Mouse (Mus musculus) G1E (cell line): ENCODE results near the gene Cacnb1. TPM values are rescaled to one million over a fixed set of nuclear protein-coding genes. Genes with fewer than 3 reads are reported as not detected.

Experiments
- ATAC-seq: 2 replicates; pipeline ENCODE4 v1.8.0; 2016; ENCODE audit warnings: mild to moderate bottlenecking; ENCODE audit not compliant: insufficient number of reproducible peaks, poor library complexity, low FRiP score, severe bottlenecking; ENCODE audit errors: extremely low read depth
- DNase-seq: peaks from one replicate; pipeline ENCODE4 v3.0.0; 2012; ENCODE audit warnings: low spot score
- H3K27me3 ChIP-seq: 2 replicates; pipeline ENCODE4 v1.6.1; 2012; ENCODE audit warnings: mild to moderate bottlenecking, low read length, inconsistent platforms; ENCODE audit not compliant: insufficient read depth
- H3K36me3 ChIP-seq: replicated peaks from 2 replicates; pipeline ENCODE3; 2012; ENCODE audit warnings: mild to moderate bottlenecking, inconsistent platforms
- H3K4me1 ChIP-seq: 2 replicates; pipeline ENCODE4 v1.6.1; 2012; ENCODE audit warnings: low read depth, low read length, inconsistent platforms, mixed read lengths; ENCODE audit not compliant: insufficient read depth
- H3K4me3 ChIP-seq: 2 replicates; pipeline ENCODE4 v1.5.1; 2012; ENCODE audit warnings: low read depth, mild to moderate bottlenecking, inconsistent platforms, low read length, moderate library complexity, mixed read lengths
- H3K9me3 ChIP-seq: replicated peaks from 2 replicates; pipeline ENCODE4 v1.6.1; 2012; ENCODE audit warnings: inconsistent platforms
- CTCF ChIP-seq: IDR thresholded peaks from 2 replicates; pipeline ENCODE4 v1.5.1; 2012; ENCODE audit warnings: low read depth, low read length, inconsistent platforms, mixed read lengths
- GATA1 ChIP-seq: IDR thresholded peaks from 2 replicates; pipeline ENCODE4 v1.6.1; 2012; ENCODE audit warnings: borderline replicate concordance, low read length, inconsistent platforms, mixed read lengths
- GATA2 ChIP-seq: IDR thresholded peaks from 2 replicates; pipeline ENCODE4 v1.6.1; 2012; ENCODE audit warnings: low read depth, low read length, inconsistent platforms, borderline replicate concordance
- POLR2AphosphoS5 ChIP-seq: IDR thresholded peaks from 2 replicates; pipeline ENCODE4 v1.6.1; 2012; ENCODE audit warnings: low read depth, low read length, inconsistent platforms; ENCODE audit not compliant: insufficient replicate concordance
- TAL1 ChIP-seq: conservative IDR thresholded peaks from 2 replicates; pipeline ENCODE4 v1.6.1; 2012; ENCODE audit warnings: low read depth, low read length, inconsistent platforms, mixed read lengths
- polyA plus RNA-seq: library from polyadenylated mRNA; stranded (reverse); fragments of >175 nt; gene quantifications from 2 replicates; pipeline ENCODE4 v1.2.3, GENCODE M21; 2012
- total RNA-seq, 2 experiments: library from RNA; stranded (forward) in 1 of 2; stranded (reverse) in 1 of 2; fragments of 200-1000 nt in 1 of 2; fragments of >200 nt in 1 of 2; fragmentation: Nextera tagmentation in 1 of 2; gene quantifications; 2 replicates each; pipeline ENCODE4 v1.2.3; 2014 to 2017

Gene Cacnb1
- total RNA-seq (2014; fragmentation: Nextera tagmentation) (1.4 TPM in 1 of 2 replicates, not detected in the other), total RNA-seq (2017) (0.05 and 0.41 TPM in 2 replicates), polyA plus RNA-seq (0.61 and 0.63 TPM in 2 replicates)

GRCm38 (mm10) chr11:98022555-98023371 is at the start of gene Cacnb1:
TSS of gene Cacnb1 (minus strand) at chr11:98023034.
- H3K36me3 ChIP-seq, result peaks cover 2% of the 10 kb centered on the region
- H3K27me3 ChIP-seq, result peaks cover 26% of the 10 kb centered on the region
- TF ChIP-seq GATA1 (no peak), GATA2 (no peak), POLR2AphosphoS5 (no peak), TAL1 (no peak), CTCF (no peak)
- ATAC-seq (no peak), DNase-seq (peak; percentile 83)
- H3K9me3 ChIP-seq, result no peaks in the 10 kb centered on the region
- peaks cover 63% of the 10 kb centered on the region for H3K4me1 ChIP-seq
- H3K4me3 ChIP-seq, result peak within 1 kb of the TSS; percentile 78

DNA sequence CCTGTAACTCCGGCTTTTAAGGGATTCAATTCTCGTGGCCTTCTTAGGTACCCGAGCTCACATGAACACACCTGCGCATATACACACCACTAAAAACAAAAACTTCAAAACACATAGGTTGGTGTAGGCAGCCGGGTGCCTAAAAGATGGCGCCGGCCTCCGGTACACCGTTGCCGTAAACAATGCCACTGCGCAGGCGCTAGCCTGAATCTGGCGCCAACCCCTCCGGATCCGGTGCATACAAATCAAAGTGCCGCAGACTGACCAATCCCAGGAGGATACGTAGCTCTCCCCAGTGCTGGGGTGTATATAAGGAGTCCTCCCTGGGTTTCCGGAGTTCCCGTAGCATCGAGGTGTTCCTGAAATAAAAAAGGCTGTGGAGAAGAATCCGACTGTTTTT is 44.4 kb upstream of the Cacnb1 start:
- no peak overlapping the region for H3K4me3 ChIP-seq
- H3K4me1 ChIP-seq, result no peaks in the 10 kb centered on the region
- 0 out of 2 replicates have a peak, but pooled peaks cover 4% of the 10 kb centered on the region for H3K9me3 ChIP-seq
- no peaks in the 10 kb centered on the region for H3K36me3 ChIP-seq
- H3K27me3 ChIP-seq, result peaks cover 7% of the 10 kb centered on the region; the same call in 1 of the 2 replicates
- DNase-seq (no peak), ATAC-seq (no peak)
- no peak for TF ChIP-seq TAL1
- no peak for TF ChIP-seq GATA2
- no peak for TF ChIP-seq CTCF
- no peak for TF ChIP-seq POLR2AphosphoS5
- TF ChIP-seq GATA1, result no peak

DNA sequence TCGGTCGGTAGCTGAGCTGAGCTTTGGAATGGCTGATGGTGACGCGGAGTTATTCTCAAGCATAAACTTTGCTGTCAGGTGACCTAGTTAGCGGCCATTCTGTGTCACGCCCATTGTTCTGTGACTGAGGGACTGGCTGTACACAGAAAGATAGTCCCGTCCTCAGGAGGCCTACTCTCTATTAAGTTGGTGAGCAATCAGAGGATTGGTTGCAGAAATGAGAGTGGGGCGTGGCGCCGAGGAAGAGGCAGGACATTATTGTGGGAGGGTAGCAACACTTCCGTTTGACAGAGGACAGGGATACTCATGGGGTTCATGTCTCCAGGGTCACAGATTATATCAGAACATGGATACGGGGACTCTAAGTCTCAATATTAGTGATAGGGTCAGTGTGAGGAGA is 43.4 kb upstream of the Cacnb1 start:
- no peak for TF ChIP-seq GATA1
- no peak for TF ChIP-seq TAL1
- no peak for TF ChIP-seq CTCF
- no peak for TF ChIP-seq POLR2AphosphoS5
- no peak for TF ChIP-seq GATA2
- no peaks in the 10 kb centered on the region for H3K36me3 ChIP-seq
- H3K4me1 ChIP-seq, result no peaks in the 10 kb centered on the region
- H3K27me3 ChIP-seq, result peaks cover 11% of the 10 kb centered on the region; the same call in 1 of the 2 replicates
- no peak overlapping the region for H3K4me3 ChIP-seq
- H3K9me3 ChIP-seq, result no peaks in the 10 kb centered on the region
- ATAC-seq (no peak), DNase-seq (no peak)

DNA sequence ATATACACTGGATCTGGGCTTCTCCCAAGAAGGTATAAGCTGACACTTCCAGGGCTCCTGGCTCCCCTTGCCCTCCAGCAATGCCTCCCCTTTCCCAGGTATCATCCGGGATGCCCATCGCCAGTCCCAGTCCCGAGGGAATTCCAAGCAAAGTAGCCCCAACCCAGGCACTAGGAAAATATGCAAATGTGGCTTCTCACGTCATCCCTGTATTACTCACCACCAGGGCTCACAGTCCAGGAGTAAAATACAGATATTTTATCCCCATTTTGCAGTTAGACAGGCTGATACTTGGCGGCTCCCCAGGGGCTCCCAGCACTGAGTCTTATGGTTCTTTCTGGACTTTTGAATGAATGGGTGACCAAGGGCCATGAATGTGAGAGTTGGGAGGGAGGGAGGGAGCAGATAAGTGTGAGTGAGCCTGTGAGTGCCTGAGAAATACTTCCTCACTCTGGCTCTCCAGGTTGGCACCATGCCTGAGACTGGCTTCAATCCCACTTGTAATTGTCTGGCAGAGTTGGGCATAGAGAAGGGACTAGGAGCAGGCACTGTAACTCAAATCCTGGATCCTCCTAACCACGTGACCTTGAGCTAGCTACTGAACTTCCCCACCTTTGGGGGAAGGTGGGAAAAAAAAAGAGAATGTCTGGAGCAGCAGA is 39.2 kb upstream of the Cacnb1 start:
- TF ChIP-seq TAL1 (no peak), GATA1 (no peak)
- ATAC-seq (no peak), DNase-seq (no peak)
- Histone ChIP-seq H3K4me1 (peaks cover 3% of the 10 kb centered on the region; the same call in 1 of the 2 replicates), H3K9me3 (no peaks in the 10 kb centered on the region), H3K27me3 (peaks cover 38% of the 10 kb centered on the region), H3K36me3 (no peaks in the 10 kb centered on the region), H3K4me3 (no peak overlapping the region)

GRCm38 (mm10) chr11:98061441-98061840 is 38.6 kb upstream of the Cacnb1 start:
- Histone ChIP-seq H3K36me3 (no peaks in the 10 kb centered on the region), H3K27me3 (peaks cover 36% of the 10 kb centered on the region), H3K4me1 (peaks cover 3% of the 10 kb centered on the region; the same call in 1 of the 2 replicates), H3K9me3 (no peaks in the 10 kb centered on the region), H3K4me3 (no peak overlapping the region)
- DNase-seq (no peak), ATAC-seq (no peak)
- TF ChIP-seq GATA1 (no peak), POLR2AphosphoS5 (no peak), GATA2 (no peak), CTCF (no peak), TAL1 (no peak)

DNA sequence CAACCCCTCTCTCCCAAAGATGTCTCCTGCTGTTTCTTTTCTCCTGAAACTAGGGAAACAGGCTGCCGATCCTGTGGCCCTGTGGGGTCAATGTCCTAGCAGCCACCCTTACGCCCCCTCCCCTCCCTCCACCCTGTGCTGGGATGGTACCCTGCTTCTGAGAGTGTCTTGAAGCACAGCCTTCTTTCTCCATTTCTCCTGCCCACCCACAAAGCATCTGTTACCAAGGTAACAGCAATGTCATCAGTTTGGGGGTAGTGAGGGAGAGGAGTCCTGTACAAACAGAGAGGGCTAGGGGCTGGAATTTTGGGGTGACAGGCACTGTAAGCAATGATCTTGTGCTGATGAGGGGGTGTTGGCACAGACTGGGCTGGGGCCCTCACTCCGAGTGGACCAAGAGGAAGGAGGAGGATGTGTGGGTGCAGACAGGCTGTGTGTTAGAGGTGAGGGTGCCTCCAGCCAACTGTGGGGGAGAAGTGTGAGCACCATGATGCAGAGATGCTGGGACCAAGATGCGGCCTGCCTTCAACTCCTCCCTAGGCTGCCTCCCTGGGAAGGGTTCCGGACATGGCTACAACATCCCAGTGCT is 37.4 kb upstream of the Cacnb1 start:
- TF ChIP-seq TAL1, result no peak
- no peak for TF ChIP-seq GATA2
- TF ChIP-seq CTCF, result no peak
- no peak for TF ChIP-seq GATA1
- TF ChIP-seq POLR2AphosphoS5, result no peak
- H3K4me3 ChIP-seq, result no peak overlapping the region
- ATAC-seq, result no peak

More for the DNA sequence above, 37.4 kb upstream of the Cacnb1 start:
- DNase-seq, result no peak
- H3K36me3 ChIP-seq, result no peaks in the 10 kb centered on the region
- H3K27me3 ChIP-seq, result peaks cover 42% of the 10 kb centered on the region
- H3K9me3 ChIP-seq, result no peaks in the 10 kb centered on the region
- peaks cover 3% of the 10 kb centered on the region; the same call in 1 of the 2 replicates for H3K4me1 ChIP-seq
